Mouse (Mus musculus) layer of hippocampus, adult 11-12 months (tissue): ENCODE measurements at regions not wholly inside any gene's neighbourhood (a gene's known extent, or its start where the extent isn't known, plus 50 kb on each side); places are given as distances from the start of the nearest gene placed in this dataset.

ENCODE experiments used
- DNase-seq: peaks from one replicate; pipeline ENCODE4 v3.0.0; 2022; ENCODE audit warnings: low spot score

- no peak for DNase-seq
Observed at GRCm38 (mm10) chr11:114322627-114323026, 255.8 kb upstream of the Sdk2 start.

- no peak for DNase-seq
Observed at GRCm38 (mm10) chr11:114321974-114322373, 255.1 kb upstream of the Sdk2 start.

- no peak for DNase-seq
Observed at GRCm38 (mm10) chr11:114321527-114321926, 254.7 kb upstream of the Sdk2 start.

- DNase-seq: no peak
Observed at GRCm38 (mm10) chr11:114315274-114315673, 248.4 kb upstream of the Sdk2 start.

- no peak for DNase-seq
Observed at GRCm38 (mm10) chr11:114313652-114314051, 246.8 kb upstream of the Sdk2 start.

GRCm38 (mm10) chr11:114311640-114312039, 244.8 kb upstream of the Sdk2 start:
- no peak for DNase-seq

- no peak for DNase-seq
Observed at GRCm38 (mm10) chr11:114303636-114304354, 236.9 kb upstream of the Sdk2 start.

GRCm38 (mm10) chr11:114300611-114301319, 233.9 kb upstream of the Sdk2 start:
- no peak for DNase-seq

GRCm38 (mm10) chr11:114296816-114297334, 230.0 kb upstream of the Sdk2 start:
- no peak for DNase-seq

GRCm38 (mm10) chr11:114294511-114295250, 227.8 kb upstream of the Sdk2 start:
- no peak for DNase-seq

GRCm38 (mm10) chr11:114291258-114291657, 224.4 kb upstream of the Sdk2 start:
- DNase-seq: no peak

GRCm38 (mm10) chr11:114289946-114290345, 223.1 kb upstream of the Sdk2 start:
- DNase-seq: no peak

- DNase-seq: peak; percentile 58
Observed at GRCm38 (mm10) chr11:114284820-114285666, 218.2 kb upstream of the Sdk2 start.

GRCm38 (mm10) chr11:114283208-114283607, 216.4 kb upstream of the Sdk2 start:
- DNase-seq: peak; percentile 53

GRCm38 (mm10) chr11:114282566-114282965, 215.7 kb upstream of the Sdk2 start:
- DNase-seq: no peak

GRCm38 (mm10) chr11:114281846-114282245, 215.0 kb upstream of the Sdk2 start:
- DNase-seq: no peak

- no peak for DNase-seq
Observed at GRCm38 (mm10) chr11:114281041-114281695, 214.3 kb upstream of the Sdk2 start.

- no peak for DNase-seq
Observed at GRCm38 (mm10) chr11:114277513-114278304, 210.9 kb upstream of the Sdk2 start.

- no peak for DNase-seq
Observed at GRCm38 (mm10) chr11:114270358-114271072, 203.7 kb upstream of the Sdk2 start.

- DNase-seq: no peak
Observed at GRCm38 (mm10) chr11:114261959-114262358, 195.1 kb upstream of the Sdk2 start.
